Mouse (Mus musculus): ENCODE measurements around the gene Ppp1r27. TPM values are rescaled to one million over a fixed set of nuclear protein-coding genes. Genes with fewer than 3 reads are reported as not detected.

Gene Ppp1r27
- polyA plus RNA-seq, 1 experiment = 1.0 TPM

DNA sequence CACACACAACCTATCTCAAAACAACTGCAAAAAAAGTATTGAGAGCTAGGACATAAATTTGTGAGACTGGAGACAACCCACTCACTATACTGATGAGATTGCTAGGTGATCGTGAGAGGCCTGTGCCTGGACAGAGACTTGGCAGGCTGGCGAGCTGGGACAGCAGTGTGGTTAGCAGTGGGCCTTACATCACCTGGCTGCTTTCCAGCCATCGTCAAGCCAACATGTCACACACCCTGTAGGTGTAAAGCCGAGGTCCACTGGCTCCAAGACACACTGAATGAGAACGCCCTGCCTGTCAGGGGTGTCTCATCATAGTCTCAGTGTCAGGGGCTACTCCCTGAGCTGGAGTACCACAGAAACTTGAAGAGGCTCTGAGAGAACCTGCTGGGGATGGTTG, 1.8 kb upstream of the Ppp1r27 start:
- H3K4me3 ChIP-seq = no peak overlapping the region
- H3K27me3 ChIP-seq (ENCODE audit: control insufficient read depth, insufficient read depth, insufficient read length) = no peaks in the 10 kb centered on the region
- TF ChIP-seq E2F4 (IDR thresholded peaks at IDR 0.05; ENCODE audit: insufficient read depth) = no peak
- no peak for TF ChIP-seq REST (IDR thresholded peaks at IDR 0.05; ENCODE audit: insufficient read depth, insufficient read length)
- no peak for TF ChIP-seq TCF3 (IDR thresholded peaks at IDR 0.05; ENCODE audit: insufficient read length, low read depth)
- no peak for TF ChIP-seq POLR2AphosphoS2 (IDR thresholded peaks at IDR 0.05; ENCODE audit: insufficient read length, low read depth)
- TF ChIP-seq CEBPB (IDR thresholded peaks at IDR 0.05; ENCODE audit: insufficient read depth, poor library complexity, severe bottlenecking) = no peak
- TF ChIP-seq MYOD1 (IDR thresholded peaks at IDR 0.05; ENCODE audit: control insufficient read depth in 1 of 3, insufficient read length in 2 of 3, low read depth in 2 of 3) = no peak
- no peak for TF ChIP-seq MYOG (IDR thresholded peaks at IDR 0.05; ENCODE audit: control insufficient read depth in 1 of 3, insufficient read depth in 1 of 3, insufficient read length in 2 of 3, low read depth in 2 of 3)
- TF ChIP-seq USF1 (IDR thresholded peaks at IDR 0.05; ENCODE audit: low read depth) = no peak
- no peak for TF ChIP-seq MAX (IDR thresholded peaks at IDR 0.05; ENCODE audit: low read depth)
- no peak for TF ChIP-seq POLR2A (IDR thresholded peaks at IDR 0.05; ENCODE audit: insufficient read length, low read depth)
- no peak for TF ChIP-seq TCF12 (IDR thresholded peaks at IDR 0.05; ENCODE audit: insufficient read depth, poor library complexity, severe bottlenecking)
- no peak for TF ChIP-seq SRF (IDR thresholded peaks at IDR 0.05; ENCODE audit: control insufficient read depth, insufficient read length, low read depth)
- H3K36me3 ChIP-seq (ENCODE audit: control insufficient read depth, insufficient read depth) = no peaks in the 10 kb centered on the region
- no peak overlapping the region for H3K4me2 ChIP-seq (ENCODE audit: low read depth)
- peaks cover 14% of the 10 kb centered on the region for H3K79me2 ChIP-seq (ENCODE audit: control insufficient read depth, insufficient read depth)
- no peak overlapping the region for H3ac ChIP-seq (ENCODE audit: control insufficient read depth, insufficient read length)

DNA sequence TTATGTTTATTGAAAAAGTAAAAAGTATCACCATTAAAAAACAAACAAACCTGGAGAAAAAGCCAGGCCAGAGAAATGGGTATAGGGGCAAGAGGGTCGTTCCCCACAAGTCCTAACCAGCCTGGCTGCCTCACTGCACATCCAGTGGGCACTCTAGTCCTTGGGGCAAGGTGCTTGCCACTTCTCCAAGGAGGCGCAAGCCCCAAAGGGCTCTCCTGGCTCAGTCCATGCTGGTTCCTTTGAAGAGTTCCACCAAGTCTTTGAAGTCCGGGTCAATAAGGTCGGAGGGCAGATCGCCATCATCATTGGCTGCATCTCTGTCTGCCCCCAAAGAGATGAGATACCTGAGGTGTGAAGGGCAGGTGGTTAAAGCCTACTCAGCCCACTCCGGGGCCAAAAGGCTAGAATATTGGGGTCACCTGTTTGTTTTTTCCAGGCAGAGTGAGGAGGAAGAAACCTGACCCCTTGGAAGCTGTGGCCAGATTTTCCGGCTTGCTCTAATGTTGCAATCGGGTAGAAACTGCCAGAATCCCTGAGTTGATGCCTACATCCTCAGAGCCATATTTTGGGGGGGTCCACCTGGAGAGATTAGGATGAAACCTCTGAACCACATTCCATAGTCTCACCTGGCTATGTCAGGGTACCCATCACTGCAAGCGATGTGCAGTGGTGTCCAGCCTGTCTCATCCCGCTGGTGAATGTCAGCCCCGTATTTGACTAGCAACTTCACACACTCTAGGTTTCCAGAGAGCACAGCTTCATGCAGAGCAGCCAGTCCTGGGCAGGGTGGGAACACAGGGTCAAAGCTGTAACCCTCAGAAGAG, 734 bp downstream of the Ppp1r27 start:
- no peak for TF ChIP-seq MYOG (IDR thresholded peaks at IDR 0.05; ENCODE audit: control insufficient read depth in 1 of 3, insufficient read depth in 1 of 3, insufficient read length in 2 of 3, low read depth in 2 of 3)
- no peak for TF ChIP-seq POLR2AphosphoS2 (IDR thresholded peaks at IDR 0.05; ENCODE audit: insufficient read length, low read depth)
- no peak for TF ChIP-seq MYOD1 (IDR thresholded peaks at IDR 0.05; ENCODE audit: control insufficient read depth in 1 of 3, insufficient read length in 2 of 3, low read depth in 2 of 3)
- peak; percentile 20; the same call in 1 of the 2 replicates for TF ChIP-seq CEBPB (IDR thresholded peaks at IDR 0.05; ENCODE audit: insufficient read depth, poor library complexity, severe bottlenecking)
- TF ChIP-seq TCF12 (IDR thresholded peaks at IDR 0.05; ENCODE audit: insufficient read depth, poor library complexity, severe bottlenecking) = no peak
- Histone ChIP-seq H3K36me3 (ENCODE audit: control insufficient read depth, insufficient read depth) (no peaks in the 10 kb centered on the region), H3K4me3 (peak overlapping the region; percentile 75), H3K79me2 (ENCODE audit: control insufficient read depth, insufficient read depth) (peaks cover 33% of the 10 kb centered on the region), H3K27me3 (ENCODE audit: control insufficient read depth, insufficient read depth, insufficient read length) (no peaks in the 10 kb centered on the region), H3K4me2 (ENCODE audit: low read depth) (peak overlapping the region; percentile 99), H3ac (ENCODE audit: control insufficient read depth, insufficient read length) (peak overlapping the region; percentile 63)

DNA sequence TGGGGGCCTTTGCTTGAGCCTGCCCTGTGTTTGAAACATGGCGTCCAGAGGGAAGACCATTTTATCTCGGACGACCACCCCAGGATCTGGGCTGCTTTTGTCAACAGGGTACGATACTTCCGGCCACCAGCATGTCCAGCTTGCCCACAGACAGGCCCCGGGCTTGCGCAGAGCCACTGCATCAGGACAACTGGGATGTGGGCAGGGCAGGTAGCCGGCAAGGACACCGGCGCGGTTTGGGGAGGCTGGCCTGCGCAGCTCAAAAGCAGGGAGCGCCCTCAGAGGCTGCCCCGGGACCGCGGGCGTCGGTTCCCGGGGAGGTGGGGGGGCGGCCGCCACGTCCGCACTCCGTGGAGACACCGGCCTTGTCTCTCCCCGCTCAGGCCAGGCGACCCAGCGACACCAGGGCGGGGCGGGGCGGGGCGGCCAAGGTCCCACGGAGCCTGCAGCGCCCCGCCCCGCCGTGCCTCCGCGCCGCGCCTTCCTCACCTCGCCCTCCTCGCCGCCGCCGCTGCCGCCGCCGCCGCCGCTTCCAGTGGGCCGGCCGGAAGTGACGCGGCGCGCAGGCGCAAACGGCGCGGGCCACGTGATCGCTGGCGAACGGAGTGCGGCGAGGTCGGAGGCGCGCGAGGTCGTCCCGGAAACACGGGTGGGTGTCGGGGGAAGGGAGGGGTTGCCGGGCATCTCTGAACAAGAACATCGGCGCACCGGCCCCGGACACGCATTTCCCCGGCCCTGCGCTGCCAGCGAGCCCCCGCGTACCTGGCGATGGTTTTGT, 1.6 kb downstream of the Ppp1r27 start, which contains the start of gene Mcrip1:
Gene Mcrip1 (minus strand): TSS at position 560 of the 778 bp plus-strand sequence.
- Histone ChIP-seq H3K27me3 (ENCODE audit: control insufficient read depth, insufficient read depth, insufficient read length) (no peaks in the 10 kb centered on the region), H3K4me3 (peak within 1 kb of the TSS; percentile 75), H3ac (ENCODE audit: control insufficient read depth, insufficient read length) (peak within 1 kb of the TSS; percentile 63), H3K79me2 (ENCODE audit: control insufficient read depth, insufficient read depth) (peaks cover 33% of the 10 kb centered on the region), H3K36me3 (ENCODE audit: control insufficient read depth, insufficient read depth) (no peaks in the 10 kb centered on the region), H3K4me2 (ENCODE audit: low read depth) (peak within 1 kb of the TSS; percentile 99)
- TF ChIP-seq SRF (IDR thresholded peaks at IDR 0.05; ENCODE audit: control insufficient read depth, insufficient read length, low read depth) = no peak
- no peak for TF ChIP-seq TCF12 (IDR thresholded peaks at IDR 0.05; ENCODE audit: insufficient read depth, poor library complexity, severe bottlenecking)
- no peak for TF ChIP-seq CEBPB (IDR thresholded peaks at IDR 0.05; ENCODE audit: insufficient read depth, poor library complexity, severe bottlenecking)
- no peak for TF ChIP-seq REST (IDR thresholded peaks at IDR 0.05; ENCODE audit: insufficient read depth, insufficient read length)
- peak; percentile 93 for TF ChIP-seq POLR2AphosphoS2 (IDR thresholded peaks at IDR 0.05; ENCODE audit: insufficient read length, low read depth)
- no peak for TF ChIP-seq MAX (IDR thresholded peaks at IDR 0.05; ENCODE audit: low read depth)
- peak in 1 of 3 experiments; percentile 40 for TF ChIP-seq MYOD1 (IDR thresholded peaks at IDR 0.05; ENCODE audit: control insufficient read depth in 1 of 3, insufficient read length in 2 of 3, low read depth in 2 of 3)
- peak; percentile 26 for TF ChIP-seq E2F4 (IDR thresholded peaks at IDR 0.05; ENCODE audit: insufficient read depth)
- TF ChIP-seq USF1 (IDR thresholded peaks at IDR 0.05; ENCODE audit: low read depth) = peak; percentile 89
- TF ChIP-seq TCF3 (IDR thresholded peaks at IDR 0.05; ENCODE audit: insufficient read length, low read depth) = no peak
- peak; percentile 92 for TF ChIP-seq POLR2A (IDR thresholded peaks at IDR 0.05; ENCODE audit: insufficient read length, low read depth)
- TF ChIP-seq MYOG (IDR thresholded peaks at IDR 0.05; ENCODE audit: control insufficient read depth in 1 of 3, insufficient read depth in 1 of 3, insufficient read length in 2 of 3, low read depth in 2 of 3) = peak in 1 of 3 experiments; percentile 28

DNA sequence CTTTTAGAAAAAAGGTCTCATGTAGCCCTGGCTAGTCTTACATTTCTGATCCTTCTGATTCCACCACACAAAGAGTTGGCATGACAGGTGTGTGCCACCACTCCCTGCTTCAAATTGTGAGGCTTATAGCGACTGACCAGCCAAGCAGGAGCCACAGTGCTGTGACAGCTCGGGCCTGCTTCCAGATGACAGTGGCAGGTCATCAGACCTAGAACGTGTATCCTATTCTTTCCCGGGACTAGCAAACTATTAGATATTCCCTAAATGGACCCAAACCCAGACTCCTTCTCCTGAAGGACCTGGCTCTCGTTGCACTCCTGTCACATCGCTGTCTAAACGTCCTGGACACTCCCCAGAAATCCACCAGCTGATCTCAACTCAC, 2.2 kb downstream of the Ppp1r27 start:
- Histone ChIP-seq H3K36me3 (ENCODE audit: control insufficient read depth, insufficient read depth) (peaks cover 5% of the 10 kb centered on the region), H3K27me3 (ENCODE audit: control insufficient read depth, insufficient read depth, insufficient read length) (no peaks in the 10 kb centered on the region), H3K79me2 (ENCODE audit: control insufficient read depth, insufficient read depth) (peaks cover 33% of the 10 kb centered on the region), H3K4me3 (peak overlapping the region; percentile 75), H3ac (ENCODE audit: control insufficient read depth, insufficient read length) (peak overlapping the region; percentile 63), H3K4me2 (ENCODE audit: low read depth) (peak overlapping the region; percentile 77)
- TF ChIP-seq MYOG (IDR thresholded peaks at IDR 0.05; ENCODE audit: control insufficient read depth in 1 of 3, insufficient read depth in 1 of 3, insufficient read length in 2 of 3, low read depth in 2 of 3) (peak in 1 of 3 experiments; percentile 20), MYOD1 (IDR thresholded peaks at IDR 0.05; ENCODE audit: control insufficient read depth in 1 of 3, insufficient read length in 2 of 3, low read depth in 2 of 3) (no peak)

Data from myocyte (in vitro differentiated cells).